Mouse (Mus musculus) liver, embryonic 13.5 days (tissue): ENCODE results near the gene Pde4a. TPM values are rescaled to one million over a fixed set of nuclear protein-coding genes. Genes with fewer than 3 reads are reported as not detected.

Experiments
- ATAC-seq: fragments of 200-750 bp; cut with Nextera tagmentation; 2 replicates; pipeline ENCODE4 v1.8.0; 2017; ENCODE audit warnings: low read depth, mild to moderate bottlenecking, moderate number of reproducible peaks, moderate library complexity
- DNase-seq: peaks from one replicate; pipeline ENCODE4 v3.0.0; 2022
- H3K27ac ChIP-seq: fragments of 300-500 bp; sonication (generic); 2 replicates; pipeline ENCODE4 v1.5.1; 2015; ENCODE audit warnings: moderate library complexity, mild to moderate bottlenecking, inconsistent platforms
- H3K27me3 ChIP-seq: fragments of 300-500 bp; sonication (generic); 2 replicates; pipeline ENCODE4 v1.6.1; 2015; ENCODE audit warnings: mild to moderate bottlenecking, inconsistent platforms
- H3K36me3 ChIP-seq: fragments of 300-500 bp; sonication (generic); 2 replicates; pipeline ENCODE4 v1.6.1; 2015; ENCODE audit warnings: mild to moderate bottlenecking, inconsistent platforms
- H3K4me1 ChIP-seq: fragments of 300-500 bp; sonication (generic); replicated peaks from 2 replicates; pipeline ENCODE4 v1.6.1; 2015; ENCODE audit warnings: inconsistent platforms
- H3K4me2 ChIP-seq: fragments of 300-500 bp; sonication (generic); 2 replicates; pipeline ENCODE4 v1.6.1; 2015; ENCODE audit warnings: inconsistent platforms, mild to moderate bottlenecking, moderate library complexity
- H3K4me3 ChIP-seq: fragments of 300-500 bp; sonication (generic); replicated peaks from 2 replicates; pipeline ENCODE4 v1.5.1; 2015; ENCODE audit warnings: mild to moderate bottlenecking, inconsistent platforms
- H3K9ac ChIP-seq: fragments of 300-500 bp; sonication (generic); 2 replicates; pipeline ENCODE4 v1.6.1; 2015; ENCODE audit warnings: mild to moderate bottlenecking, inconsistent platforms
- H3K9me3 ChIP-seq: fragments of 300-500 bp; sonication (generic); replicated peaks from 2 replicates; pipeline ENCODE4 v1.6.1; 2016; ENCODE audit warnings: inconsistent platforms
- WGBS: fragments of 180-500 bp; shearing (Covaris S2); methylation state at CpG from one replicate; pipeline ENCODE4 v1.1.7; 2015; ENCODE audit not compliant: insufficient replicate concordance; 5-methylcytosine and 5-hydroxymethylcytosine counted together
- polyA plus RNA-seq: library from polyadenylated mRNA; unstranded; fragments of >200 nt; fragmentation: Nextera tagmentation; extraction: Ambion mirVana; gene quantifications from 2 replicates; pipeline ENCODE4 v1.2.1, GENCODE M21; 2015

The Pde4a gene
- polyA plus RNA-seq, 1 experiment from 2014 or later = 2.0 TPM

GRCm38 (mm10) chr9:21237368-21238003 lies 72.0 kb downstream of the Pde4a start:
- peaks cover 54% of the 10 kb centered on the region for H3K4me1 ChIP-seq
- no peaks in the 10 kb centered on the region for H3K9me3 ChIP-seq
- 17% methylated on average over 19 of the region's 19 CpGs for WGBS
- DNase-seq (peak; percentile 35), ATAC-seq (peak; percentile 10; the same call in 1 of the 2 replicates)
- H3K9ac ChIP-seq = peak overlapping the region; percentile 100
- H3K36me3 ChIP-seq = peaks cover 48% of the 10 kb centered on the region
- peak overlapping the region; percentile 97 for H3K27ac ChIP-seq
- peak overlapping the region; percentile 98 for H3K4me3 ChIP-seq
- peaks cover 10% of the 10 kb centered on the region for H3K27me3 ChIP-seq
- H3K4me2 ChIP-seq = peak overlapping the region; percentile 94

DNA sequence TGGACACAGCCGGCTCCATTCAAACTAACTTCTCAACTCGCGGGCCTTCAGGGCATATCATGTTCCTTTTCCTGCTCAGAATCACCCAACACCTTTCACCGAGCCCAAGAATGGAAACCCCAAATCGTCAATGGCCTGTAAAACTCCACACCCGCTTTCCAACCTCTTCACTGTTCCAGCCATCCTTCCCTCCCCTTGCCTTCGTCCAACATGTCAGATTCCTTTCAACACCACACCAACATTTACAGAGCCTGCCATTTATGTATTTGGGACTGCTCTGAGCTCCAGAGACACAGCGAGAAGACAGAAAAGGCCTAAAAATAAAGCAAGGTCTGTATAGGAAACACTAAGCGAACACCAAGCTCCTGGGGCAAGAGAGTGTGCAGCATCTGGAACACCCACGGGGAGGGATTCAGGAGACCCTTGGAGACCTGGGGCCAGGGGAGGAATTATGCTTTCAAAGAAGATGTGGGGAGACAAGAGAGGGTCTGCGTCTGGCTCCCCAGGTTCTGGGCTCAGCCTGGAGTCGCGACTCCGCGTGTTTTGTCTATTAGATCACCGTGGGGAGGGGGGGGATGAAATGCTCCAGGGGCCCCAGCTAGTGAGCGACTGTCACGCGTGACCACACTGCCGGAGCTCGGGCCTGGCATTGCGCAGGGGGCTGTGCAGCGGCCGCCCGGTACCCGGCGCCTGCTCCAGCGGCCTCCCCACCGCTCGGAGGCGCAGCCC lies 72.7 kb downstream of the Pde4a start:
- Histone ChIP-seq H3K9me3 (no peaks in the 10 kb centered on the region), H3K36me3 (peaks cover 41% of the 10 kb centered on the region), H3K9ac (peak overlapping the region; percentile 100), H3K4me2 (peak overlapping the region; percentile 94), H3K27me3 (peaks cover 17% of the 10 kb centered on the region), H3K4me3 (peak overlapping the region; percentile 98), H3K4me1 (peaks cover 50% of the 10 kb centered on the region), H3K27ac (peak overlapping the region; percentile 97)
- WGBS = under 1% methylated on average over 31 of the region's 31 CpGs
- no peak for ATAC-seq
- DNase-seq = no peak

DNA sequence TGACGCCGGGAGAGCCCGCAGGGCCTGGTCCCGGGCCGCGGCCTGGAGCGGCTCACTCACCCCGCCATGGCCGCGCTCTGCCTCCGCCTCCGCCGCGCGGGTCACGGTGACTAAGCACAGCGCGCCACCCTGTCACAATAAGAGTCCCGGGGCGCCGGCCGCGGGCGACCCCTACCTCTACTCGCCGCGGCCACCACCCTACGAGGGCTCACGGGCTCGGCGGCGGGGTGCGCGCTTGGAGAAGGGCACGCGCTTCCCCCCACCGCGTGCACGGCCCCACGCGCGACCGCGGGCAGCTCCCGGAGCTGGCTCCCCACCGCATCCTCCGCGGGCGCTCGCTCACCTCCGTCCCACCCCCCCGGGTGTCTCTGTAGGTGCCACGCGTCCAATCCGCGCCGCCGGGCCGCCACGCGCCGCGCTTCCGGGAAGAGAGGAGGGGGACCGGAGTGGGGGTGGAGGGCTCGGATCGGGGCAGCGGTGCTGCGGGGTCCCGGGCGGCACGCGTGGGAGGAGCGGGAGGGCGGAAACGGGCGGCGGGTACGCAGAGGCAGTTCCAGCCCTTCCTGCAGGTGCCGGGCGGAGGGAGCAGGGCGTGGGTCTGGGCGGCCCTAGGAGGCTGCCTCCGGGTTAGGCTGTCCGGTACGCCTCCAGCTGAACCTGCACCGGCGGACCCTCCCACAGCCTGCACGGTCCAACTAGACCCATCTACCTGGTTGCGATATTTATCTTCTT lies 73.4 kb downstream of the Pde4a start, which contains the start of gene Keap1:
TSS of gene Keap1 (minus strand) at position 629 of the 732 bp plus-strand sequence.
- H3K27ac ChIP-seq = peak within 1 kb of the TSS; percentile 97
- ATAC-seq (peak; percentile 87), DNase-seq (peak; percentile 79)
- peaks cover 52% of the 10 kb centered on the region for H3K4me1 ChIP-seq
- H3K27me3 ChIP-seq = peaks cover 24% of the 10 kb centered on the region
- peaks cover 33% of the 10 kb centered on the region for H3K36me3 ChIP-seq
- H3K9me3 ChIP-seq = no peaks in the 10 kb centered on the region
- peak within 1 kb of the TSS; percentile 100 for H3K9ac ChIP-seq
- H3K4me2 ChIP-seq = peak within 1 kb of the TSS; percentile 94
- under 1% methylated on average over 80 of the region's 90 CpGs for WGBS
- H3K4me3 ChIP-seq = peak within 1 kb of the TSS; percentile 98

- DNase-seq = no peak
- ATAC-seq = no peak
- H3K4me2 ChIP-seq = peak overlapping the region; percentile 94
- H3K9me3 ChIP-seq = no peaks in the 10 kb centered on the region
- peaks cover 28% of the 10 kb centered on the region for H3K36me3 ChIP-seq
- 19% methylated on average over 4 of the region's 4 CpGs for whole genome bisulfite sequencing
- H3K27me3 ChIP-seq = peaks cover 30% of the 10 kb centered on the region
- peak overlapping the region; percentile 97 for H3K27ac ChIP-seq
- peak overlapping the region; percentile 100 for H3K9ac ChIP-seq
- H3K4me3 ChIP-seq = peak overlapping the region; percentile 98
- peaks cover 58% of the 10 kb centered on the region for H3K4me1 ChIP-seq
Measured at GRCm38 (mm10) chr9:21239465-21239848, 73.9 kb downstream of the Pde4a start.

DNA sequence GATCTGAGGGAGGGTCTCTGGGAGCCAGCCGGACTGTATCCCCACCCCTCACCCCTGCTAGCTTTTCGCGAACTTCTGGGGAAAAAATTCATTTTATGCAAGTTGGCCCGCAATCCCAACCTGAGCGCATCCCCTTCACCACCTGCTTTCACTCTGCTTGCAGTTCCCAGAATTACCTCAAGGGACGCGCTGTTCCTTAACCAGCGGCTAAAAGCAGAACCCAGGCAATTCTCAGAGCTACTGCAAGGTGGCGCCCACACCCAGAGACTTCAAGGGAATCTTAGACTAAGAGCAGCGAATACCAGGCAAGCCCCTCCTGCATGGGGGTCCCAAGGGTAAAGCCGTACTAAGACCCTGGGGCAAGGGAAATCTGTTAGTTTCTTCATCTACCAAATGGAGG lies 75.8 kb downstream of the Pde4a start:
- DNase-seq (peak; percentile 82), ATAC-seq (no peak)
- peaks cover 49% of the 10 kb centered on the region for H3K27me3 ChIP-seq
- WGBS = 5% methylated on average over 11 of the region's 11 CpGs
- H3K36me3 ChIP-seq = peaks cover 9% of the 10 kb centered on the region
- no peak overlapping the region for H3K27ac ChIP-seq
- H3K9me3 ChIP-seq = no peaks in the 10 kb centered on the region
- no peak overlapping the region for H3K4me3 ChIP-seq
- no peak overlapping the region for H3K4me2 ChIP-seq
- peaks cover 50% of the 10 kb centered on the region for H3K4me1 ChIP-seq
- no peak overlapping the region for H3K9ac ChIP-seq

GRCm38 (mm10) chr9:21243826-21244427 lies 78.4 kb downstream of the Pde4a start:
- Histone ChIP-seq H3K36me3 (no peaks in the 10 kb centered on the region), H3K9ac (no peak overlapping the region), H3K9me3 (no peaks in the 10 kb centered on the region), H3K4me1 (peaks cover 43% of the 10 kb centered on the region), H3K27me3 (peaks cover 74% of the 10 kb centered on the region), H3K4me2 (peak overlapping the region; percentile 63), H3K4me3 (peak overlapping the region; percentile 48), H3K27ac (no peak overlapping the region)
- DNase-seq = no peak
- 6% methylated on average over 42 of the region's 42 CpGs for WGBS
- ATAC-seq = no peak

DNA sequence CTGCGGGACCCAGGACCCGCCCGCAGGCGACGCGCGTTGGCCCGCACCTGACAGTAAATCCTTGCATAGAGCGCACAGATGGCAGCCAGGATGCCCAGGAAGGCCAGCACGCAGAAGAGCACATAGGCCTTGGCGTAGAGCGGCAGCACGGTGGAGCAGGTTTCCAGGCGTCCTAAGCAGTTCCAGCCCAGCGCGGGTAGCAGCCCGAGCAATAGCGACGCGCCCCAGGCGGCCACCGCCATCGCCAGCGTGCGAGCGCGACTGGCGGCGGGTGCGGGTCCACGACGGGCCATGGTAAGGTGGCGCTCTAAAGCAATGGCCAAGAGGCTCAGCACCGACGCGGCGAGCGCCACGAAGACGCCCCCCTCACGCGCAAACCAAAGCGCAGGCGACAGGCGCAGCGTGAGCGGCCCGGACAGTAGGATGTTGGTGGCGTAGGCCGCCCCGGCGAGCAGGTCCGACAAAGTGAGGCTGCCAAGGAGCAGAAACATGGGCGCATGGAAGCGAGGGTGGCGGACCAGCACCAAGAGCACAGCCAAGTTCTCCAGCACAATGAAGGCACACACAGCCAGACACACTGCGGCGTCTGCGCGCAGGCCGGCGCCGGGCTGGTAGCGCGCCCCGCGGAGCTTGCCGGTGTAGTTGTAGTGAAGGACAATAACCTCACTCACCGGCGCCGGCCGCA lies 79.1 kb downstream of the Pde4a start:
- Histone ChIP-seq H3K27ac (no peak overlapping the region), H3K36me3 (no peaks in the 10 kb centered on the region), H3K9ac (0 out of 2 replicates have a peak overlapping the region, but pooled peaks have one; percentile 33), H3K4me3 (peak overlapping the region; percentile 48), H3K4me1 (peaks cover 43% of the 10 kb centered on the region), H3K27me3 (peaks cover 81% of the 10 kb centered on the region), H3K4me2 (peak overlapping the region; percentile 63), H3K9me3 (no peaks in the 10 kb centered on the region)
- WGBS = 1% methylated on average over 72 of the region's 72 CpGs
- ATAC-seq (no peak), DNase-seq (no peak)

- Histone ChIP-seq H3K36me3 (no peaks in the 10 kb centered on the region), H3K27me3 (peaks cover 86% of the 10 kb centered on the region), H3K9me3 (no peaks in the 10 kb centered on the region), H3K4me3 (peak overlapping the region; percentile 48), H3K4me1 (peaks cover 43% of the 10 kb centered on the region), H3K9ac (0 out of 2 replicates have a peak overlapping the region, but pooled peaks have one; percentile 33), H3K4me2 (peak overlapping the region; percentile 63), H3K27ac (no peak overlapping the region)
- no peak for DNase-seq
- 3% methylated on average over 16 of the region's 16 CpGs for WGBS
- ATAC-seq = no peak
Measured at GRCm38 (mm10) chr9:21245113-21245487, 79.6 kb downstream of the Pde4a start.

GRCm38 (mm10) chr9:21246342-21246741 lies 80.8 kb downstream of the Pde4a start:
- no peak for ATAC-seq
- no peak overlapping the region for H3K27ac ChIP-seq

DNA sequence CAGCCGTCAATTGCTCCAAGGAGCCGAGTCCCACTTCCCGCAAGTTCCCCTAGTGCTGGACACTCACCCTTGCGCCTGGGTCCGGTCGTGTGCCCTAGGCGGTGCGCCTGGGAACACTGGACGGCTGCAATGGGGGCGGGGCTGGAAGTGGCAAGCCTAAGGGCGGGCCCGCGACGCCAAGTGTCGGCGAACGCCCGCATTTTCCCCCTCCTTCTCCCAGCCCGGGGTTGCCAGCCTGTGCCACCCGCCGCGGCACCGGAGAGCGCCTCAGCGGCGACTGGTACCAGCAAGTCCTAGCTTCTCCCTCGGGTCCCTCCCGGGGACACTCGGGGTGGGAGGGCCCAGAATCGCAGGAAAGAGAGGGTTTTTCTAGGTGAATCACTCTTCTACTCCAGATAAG lies 82.8 kb downstream of the Pde4a start, which contains the start of gene S1pr5:
TSS of gene S1pr5 (minus strand) at position 118 of the 400 bp plus-strand sequence.
- DNase-seq (no peak), ATAC-seq (no peak)
- peaks cover 36% of the 10 kb centered on the region for H3K4me1 ChIP-seq

More at GRCm38 (mm10) chr9:21246342-21246741, 80.8 kb downstream of the Pde4a start:
- Histone ChIP-seq H3K9ac (no peak overlapping the region), H3K9me3 (no peaks in the 10 kb centered on the region), H3K4me2 (no peak overlapping the region), H3K4me1 (peaks cover 36% of the 10 kb centered on the region), H3K36me3 (no peaks in the 10 kb centered on the region), H3K27me3 (peaks cover 98% of the 10 kb centered on the region), H3K4me3 (no peak overlapping the region)
- 63% methylated on average over 1 of the region's 1 CpGs for WGBS
- no peak for DNase-seq

More for the DNA sequence above, 82.8 kb downstream of the Pde4a start, which contains the start of gene S1pr5:
- Histone ChIP-seq H3K4me3 (peak within 1 kb of the TSS; percentile 36), H3K36me3 (no peaks in the 10 kb centered on the region), H3K27ac (no peak within 1 kb of the TSS), H3K27me3 (peaks cover 95% of the 10 kb centered on the region), H3K9me3 (no peaks in the 10 kb centered on the region), H3K9ac (0 out of 2 replicates have a peak within 1 kb of the TSS, but pooled peaks have one; percentile 29), H3K4me2 (peak within 1 kb of the TSS; percentile 58)
- 3% methylated on average over 30 of the region's 30 CpGs for WGBS
